Mouse (Mus musculus): ENCODE data around the gene Trabd. TPM values are rescaled to one million over a fixed set of nuclear protein-coding genes. Genes with fewer than 3 reads are reported as not detected.

The Trabd gene
- 39.0 and 43.6 TPM in 2 replicates for total RNA-seq (2021)
- long read RNA-seq, transcript Trabd-205 (10 exons, 2,396 nt) = minor isoform, 11 of 177 reads
- long read RNA-seq, transcript Trabd-201 (10 exons, 2,439 nt) = major isoform, 119 of 177 reads
- long read RNA-seq, transcript Trabd-203 (10 exons, 1,941 nt) = minor isoform, 20 of 177 reads
- long read RNA-seq, partial matches to known transcripts = 6 of 177 reads
- long read RNA-seq, other reads (novel, unspliced or antisense) = 21 of 177 reads

- DNase-seq = no peak
Measured at GRCm38 (mm10) chr15:89074613-89075477, at the start of gene Trabd. TSS of gene Trabd (plus strand) at chr15:89075124.

GRCm38 (mm10) chr15:89044381-89044780 lies 30.5 kb upstream of the Trabd start:
- DNase-seq = no peak

- DNase-seq = no peak
Measured at GRCm38 (mm10) chr15:89046356-89046755, 28.6 kb upstream of the Trabd start.

- no peak for DNase-seq
Measured at GRCm38 (mm10) chr15:89054666-89055065, 20.3 kb upstream of the Trabd start.

GRCm38 (mm10) chr15:89058736-89059135 lies 16.2 kb upstream of the Trabd start:
- no peak for DNase-seq

GRCm38 (mm10) chr15:89059161-89059931 lies 15.6 kb upstream of the Trabd start, which contains the start of gene Panx2:
TSS of gene Panx2 (plus strand) at chr15:89059734.
- DNase-seq = no peak

- peak; percentile 31 for DNase-seq
Measured at GRCm38 (mm10) chr15:89060032-89060681, 14.8 kb upstream of the Trabd start.

- no peak for DNase-seq
Measured at GRCm38 (mm10) chr15:89060811-89061460, 14.0 kb upstream of the Trabd start.

- DNase-seq = no peak
Measured at GRCm38 (mm10) chr15:89061761-89062517, 13.0 kb upstream of the Trabd start.

- no peak for DNase-seq
Measured at GRCm38 (mm10) chr15:89062518-89062910, 12.4 kb upstream of the Trabd start.

- no peak for DNase-seq
Measured at GRCm38 (mm10) chr15:89063001-89063400, 11.9 kb upstream of the Trabd start.

- no peak for DNase-seq
Measured at GRCm38 (mm10) chr15:89063536-89063935, 11.4 kb upstream of the Trabd start.

- no peak for DNase-seq
Measured at GRCm38 (mm10) chr15:89064891-89065290, 10.0 kb upstream of the Trabd start.

- DNase-seq = no peak
Measured at GRCm38 (mm10) chr15:89067609-89068008, 7.3 kb upstream of the Trabd start.

- DNase-seq = no peak
Measured at GRCm38 (mm10) chr15:89068226-89068625, 6.7 kb upstream of the Trabd start.

- no peak for DNase-seq
Measured at GRCm38 (mm10) chr15:89069336-89069840, 5.5 kb upstream of the Trabd start.

- no peak for DNase-seq
Measured at GRCm38 (mm10) chr15:89070606-89071005, 4.3 kb upstream of the Trabd start.

GRCm38 (mm10) chr15:89073993-89074603 lies 826 bp upstream of the Trabd start:
- no peak for DNase-seq

- DNase-seq = peak; percentile 93
Measured at GRCm38 (mm10) chr15:89075478-89076147, 689 bp downstream of the Trabd start.

Data from adrenal gland, postnatal 25 days (tissue).